Mouse (Mus musculus) liver, embryonic 14.5 days (tissue): ENCODE results near the gene Nfia. TPM values are rescaled to one million over a fixed set of nuclear protein-coding genes. Genes with fewer than 3 reads are reported as not detected.

ENCODE experiments used
- ATAC-seq: fragments of 200-750 bp; cut with Nextera tagmentation; 2 replicates; pipeline ENCODE4 v1.8.0; 2017; ENCODE audit warnings: moderate number of reproducible peaks, mild to moderate bottlenecking, moderate library complexity; ENCODE audit not compliant: insufficient read depth
- DNase-seq, 3 experiments: peaks; one replicate each; pipeline ENCODE4 v3.0.0-alpha.2; 2012 to 2013; ENCODE audit warnings: low read depth in 3 of 3, low spot score in 3 of 3
- H3K27ac ChIP-seq: fragments of 300-500 bp; sonication (generic); 2 replicates; pipeline ENCODE4 v1.5.1; 2014; ENCODE audit warnings: moderate library complexity, mild to moderate bottlenecking, control low read depth, inconsistent platforms
- H3K27me3 ChIP-seq: fragments of 300-500 bp; sonication (generic); 2 replicates; pipeline ENCODE4 v1.6.1; 2014; ENCODE audit warnings: mild to moderate bottlenecking, low read length, moderate library complexity; ENCODE audit not compliant: control insufficient read depth, insufficient read depth
- H3K36me3 ChIP-seq: fragments of 300-500 bp; sonication (generic); replicated peaks from 2 replicates; pipeline ENCODE4 v1.6.1; 2014; ENCODE audit warnings: low read depth; ENCODE audit not compliant: control insufficient read depth, insufficient read depth
- H3K4me1 ChIP-seq, 2 experiments: fragments of 200-500 bp in 1 of 2; fragments of 300-500 bp in 1 of 2; sonication (generic) in 1 of 2; replicated peaks; 2 replicates each; pipeline ENCODE4 v1.6.1; 2012 to 2014; ENCODE audit warnings: antibody characterized with exemption in 1 of 2, inconsistent platforms in 1 of 2, low read length in 1 of 2; ENCODE audit not compliant: control insufficient read depth in 2 of 2, insufficient read depth in 2 of 2
- H3K4me2 ChIP-seq: fragments of 300-500 bp; sonication (generic); 2 replicates; pipeline ENCODE4 v1.6.1; 2014; ENCODE audit warnings: low read depth, mild to moderate bottlenecking, control low read depth, moderate library complexity
- H3K4me3 ChIP-seq, 2 experiments: fragments of 200-500 bp in 1 of 2; fragments of 300-500 bp in 1 of 2; sonication (generic) in 1 of 2; 2 replicates each; pipeline ENCODE4 v1.5.1; 2012 to 2014; ENCODE audit warnings: low read depth in 2 of 2, low read length in 2 of 2, mild to moderate bottlenecking in 2 of 2, control low read depth in 1 of 2, inconsistent platforms in 1 of 2, moderate library complexity in 1 of 2; ENCODE audit not compliant: insufficient read depth in 1 of 2
- H3K9ac ChIP-seq: fragments of 300-500 bp; sonication (generic); replicated peaks from 2 replicates; pipeline ENCODE4 v1.6.1; 2014; ENCODE audit warnings: mild to moderate bottlenecking, control low read depth, moderate library complexity
- H3K9me3 ChIP-seq: fragments of 300-500 bp; sonication (generic); 2 replicates; pipeline ENCODE4 v1.6.1; 2016; ENCODE audit warnings: low read length, mixed read lengths; ENCODE audit not compliant: control insufficient read depth
- CTCF ChIP-seq: IDR thresholded peaks from 2 replicates; pipeline ENCODE4 v1.5.1; 2016; ENCODE audit warnings: antibody characterized with exemption, low read depth, control low read depth
- EP300 ChIP-seq: IDR thresholded peaks from 2 replicates; pipeline ENCODE4 v1.6.1; 2016; ENCODE audit warnings: antibody characterized with exemption, low read depth
- WGBS: fragments of 180-500 bp; shearing (Covaris S2); extraction: QIAGEN DNeasy Blood & Tissue Kit; methylation state at CpG from one replicate; pipeline ENCODE4 v1.1.7; 2014; ENCODE audit not compliant: insufficient replicate concordance; 5-methylcytosine and 5-hydroxymethylcytosine counted together
- polyA plus RNA-seq, 2 experiments: library from polyadenylated mRNA; depleted of rRNA in 1 of 2; stranded (reverse) in 1 of 2; unstranded in 1 of 2; fragments of >200 nt; fragmentation: Nextera tagmentation in 1 of 2; extraction: Ambion mirVana in 1 of 2; gene quantifications; 2 replicates each; pipeline versions ENCODE4 v1.2.1 to v1.2.3; 2012 to 2014

Nfia gene
- polyA plus RNA-seq, 2 experiments, result 1.0 to 2.6 TPM

DNA sequence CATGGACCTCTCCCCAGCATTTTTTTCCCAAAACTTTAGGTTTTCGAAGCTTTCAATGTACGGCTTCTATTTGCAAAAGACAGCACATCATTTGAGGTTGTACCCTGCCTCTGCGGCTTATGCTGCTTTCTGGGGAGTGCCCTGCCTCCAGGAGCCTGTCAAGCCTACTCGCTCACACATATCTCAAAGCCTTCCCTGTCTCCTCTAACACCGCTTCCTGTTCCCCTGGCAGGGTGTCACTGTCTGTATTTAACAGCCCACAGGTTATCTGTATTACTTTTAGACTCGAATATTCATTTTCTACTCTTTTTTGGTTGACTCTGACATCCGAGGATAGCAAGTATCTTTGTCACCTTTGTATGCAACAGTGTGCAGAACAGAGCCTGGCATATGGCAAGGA, 304.1 kb downstream of the Nfia start:
- Histone ChIP-seq H3K9me3 (no peaks in the 10 kb centered on the region), H3K36me3 (no peaks in the 10 kb centered on the region), H3K4me3 (no peak overlapping the region), H3K9ac (no peak overlapping the region), H3K27me3 (no peaks in the 10 kb centered on the region), H3K4me1 (no peaks in the 10 kb centered on the region), H3K4me2 (no peak overlapping the region), H3K27ac (no peak overlapping the region)
- 40% methylated on average over 7 of the region's 7 CpGs for WGBS
- ATAC-seq, result no peak
- TF ChIP-seq CTCF (no peak), EP300 (no peak)
- DNase-seq, result no peak

GRCm38 (mm10) chr4:98080586-98080985, 308.1 kb downstream of the Nfia start:
- TF ChIP-seq EP300 (no peak), CTCF (no peak)
- no peak for DNase-seq
- no peaks in the 10 kb centered on the region for H3K9me3 ChIP-seq
- no peak overlapping the region for H3K9ac ChIP-seq
- H3K4me1 ChIP-seq, result no peaks in the 10 kb centered on the region
- H3K27me3 ChIP-seq, result no peaks in the 10 kb centered on the region
- no peaks in the 10 kb centered on the region for H3K36me3 ChIP-seq
- H3K4me2 ChIP-seq, result no peak overlapping the region
- ATAC-seq, result no peak
- H3K4me3 ChIP-seq, result no peak overlapping the region
- H3K27ac ChIP-seq, result no peak overlapping the region
- WGBS, result 57% methylated on average over 1 of the region's 1 CpGs

DNA sequence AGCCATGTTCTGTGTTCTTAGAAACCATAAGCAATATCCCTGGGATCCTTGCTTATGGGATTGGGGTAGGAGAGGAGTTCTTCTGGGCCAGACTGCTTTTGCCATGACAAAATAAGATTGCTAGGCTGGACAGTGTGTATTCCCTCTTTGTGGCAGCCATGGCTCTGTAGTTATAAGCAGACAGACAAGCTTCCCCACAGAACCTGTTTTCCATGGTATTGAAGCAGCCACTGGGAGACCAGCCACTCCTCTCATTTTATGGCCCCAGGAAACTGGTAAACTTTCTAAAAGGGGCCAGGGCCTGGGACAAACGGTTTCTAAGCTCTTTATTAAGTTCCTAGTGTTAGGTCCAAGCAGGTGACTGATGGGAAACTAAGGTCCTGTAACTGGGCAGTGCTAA, 309.4 kb downstream of the Nfia start:
- DNase-seq, result no peak
- H3K36me3 ChIP-seq, result no peaks in the 10 kb centered on the region
- H3K4me3 ChIP-seq, result no peak overlapping the region
- H3K9me3 ChIP-seq, result no peaks in the 10 kb centered on the region
- no peak overlapping the region for H3K9ac ChIP-seq
- ATAC-seq, result no peak
- no peaks in the 10 kb centered on the region for H3K4me1 ChIP-seq
- TF ChIP-seq CTCF (no peak), EP300 (no peak)
- WGBS, result 24% methylated on average over 1 of the region's 1 CpGs
- no peak overlapping the region for H3K27ac ChIP-seq
- no peaks in the 10 kb centered on the region for H3K27me3 ChIP-seq
- H3K4me2 ChIP-seq, result no peak overlapping the region

- Histone ChIP-seq H3K4me1 (no peaks in the 10 kb centered on the region), H3K36me3 (no peaks in the 10 kb centered on the region), H3K27me3 (no peaks in the 10 kb centered on the region), H3K4me3 (no peak overlapping the region), H3K9ac (no peak overlapping the region), H3K9me3 (no peaks in the 10 kb centered on the region), H3K27ac (no peak overlapping the region), H3K4me2 (no peak overlapping the region)
- 11% methylated on average over 4 of the region's 4 CpGs for WGBS
- no peak for DNase-seq
- no peak for TF ChIP-seq CTCF
- TF ChIP-seq EP300, result no peak
- no peak for ATAC-seq
These were observed 310.0 kb downstream of the Nfia start for GRCm38 (mm10) chr4:98082512-98082911.

- H3K4me2 ChIP-seq, result no peak overlapping the region
- H3K36me3 ChIP-seq, result no peaks in the 10 kb centered on the region
- H3K9me3 ChIP-seq, result no peaks in the 10 kb centered on the region
- H3K27me3 ChIP-seq, result no peaks in the 10 kb centered on the region
- WGBS, result 82% methylated on average over 6 of the region's 6 CpGs
- H3K4me1 ChIP-seq, result no peaks in the 10 kb centered on the region
- TF ChIP-seq CTCF (no peak), EP300 (no peak)
- no peak overlapping the region for H3K27ac ChIP-seq
- DNase-seq (no peak), ATAC-seq (no peak)
- no peak overlapping the region for H3K9ac ChIP-seq
- H3K4me3 ChIP-seq, result no peak overlapping the region
These were observed 312.5 kb downstream of the Nfia start for GRCm38 (mm10) chr4:98085060-98085459.
